Mouse (Mus musculus): ENCODE data around the gene Rnf144a. TPM values are rescaled to one million over a fixed set of nuclear protein-coding genes. Genes with fewer than 3 reads are reported as not detected.
A peak's percentile ranks its signal among the peaks of the same experiment; 100 is the strongest.

Rnf144a gene
- polyA plus RNA-seq, 1 experiment from 2014 or later, result 42.5 TPM

- Histone ChIP-seq H3K36me3 (ENCODE audit: control insufficient read depth, insufficient read depth, low read length) (no peaks in the 10 kb centered on the region), H3K9me3 (ENCODE audit: control insufficient read depth, low read length) (no peaks in the 10 kb centered on the region), H3K27me3 (ENCODE audit: control insufficient read depth, insufficient read depth, low read length) (no peaks in the 10 kb centered on the region), H3K4me1 (ENCODE audit: control insufficient read depth, insufficient read depth, low read length) (peaks cover 16% of the 10 kb centered on the region), H3K9ac (ENCODE audit: low read length) (peak overlapping the region; percentile 95), H3K4me3 (ENCODE audit: low read depth, low read length) (peak overlapping the region; percentile 93), H3K27ac (replicated peaks; ENCODE audit: low read depth, low read length) (peak overlapping the region; percentile 44), H3K4me2 (ENCODE audit: low read depth, severe bottlenecking) (peak overlapping the region; percentile 61)
- WGBS, result 0% methylated on average over 62 of the region's 64 CpGs
- ATAC-seq (ENCODE audit: insufficient number of reproducible peaks, low FRiP score, low TSS enrichment, low read depth) (peak; percentile 73), DNase-seq (ENCODE audit: low spot score) (peak; percentile 72)
Measured at GRCm38 (mm10) chr12:26414451-26415103, 477 bp downstream of the Rnf144a start.

GRCm38 (mm10) chr12:26413961-26414411 is 1.1 kb downstream of the Rnf144a start:
- Histone ChIP-seq H3K27ac (replicated peaks; ENCODE audit: low read depth, low read length) (peak overlapping the region; percentile 44), H3K9ac (ENCODE audit: low read length) (peak overlapping the region; percentile 95), H3K9me3 (ENCODE audit: control insufficient read depth, low read length) (no peaks in the 10 kb centered on the region), H3K4me2 (ENCODE audit: low read depth, severe bottlenecking) (peak overlapping the region; percentile 61), H3K27me3 (ENCODE audit: control insufficient read depth, insufficient read depth, low read length) (no peaks in the 10 kb centered on the region), H3K36me3 (ENCODE audit: control insufficient read depth, insufficient read depth, low read length) (no peaks in the 10 kb centered on the region), H3K4me3 (ENCODE audit: low read depth, low read length) (peak overlapping the region; percentile 93), H3K4me1 (ENCODE audit: control insufficient read depth, insufficient read depth, low read length) (peaks cover 16% of the 10 kb centered on the region)
- WGBS, result 8% methylated on average over 8 of the region's 8 CpGs
- ATAC-seq (ENCODE audit: insufficient number of reproducible peaks, low FRiP score, low TSS enrichment, low read depth), result no peak
- peak; percentile 50 for DNase-seq (ENCODE audit: low spot score)

- H3K27ac ChIP-seq (replicated peaks; ENCODE audit: low read depth, low read length), result no peak overlapping the region
- peaks cover 16% of the 10 kb centered on the region for H3K4me1 ChIP-seq (ENCODE audit: control insufficient read depth, insufficient read depth, low read length)
- H3K4me3 ChIP-seq (ENCODE audit: low read depth, low read length), result no peak overlapping the region
- H3K9me3 ChIP-seq (ENCODE audit: control insufficient read depth, low read length), result no peaks in the 10 kb centered on the region
- H3K9ac ChIP-seq (ENCODE audit: low read length), result 0 out of 2 replicates have a peak overlapping the region, but pooled peaks have one; percentile 9
- ATAC-seq (ENCODE audit: insufficient number of reproducible peaks, low FRiP score, low TSS enrichment, low read depth) (no peak), DNase-seq (ENCODE audit: low spot score) (no peak)
- WGBS, result 87% methylated on average over 6 of the region's 6 CpGs
- no peaks in the 10 kb centered on the region for H3K36me3 ChIP-seq (ENCODE audit: control insufficient read depth, insufficient read depth, low read length)
- H3K4me2 ChIP-seq (ENCODE audit: low read depth, severe bottlenecking), result peak overlapping the region; percentile 61
- no peaks in the 10 kb centered on the region for H3K27me3 ChIP-seq (ENCODE audit: control insufficient read depth, insufficient read depth, low read length)
Measured at GRCm38 (mm10) chr12:26412802-26413201, 2.3 kb downstream of the Rnf144a start.

DNA sequence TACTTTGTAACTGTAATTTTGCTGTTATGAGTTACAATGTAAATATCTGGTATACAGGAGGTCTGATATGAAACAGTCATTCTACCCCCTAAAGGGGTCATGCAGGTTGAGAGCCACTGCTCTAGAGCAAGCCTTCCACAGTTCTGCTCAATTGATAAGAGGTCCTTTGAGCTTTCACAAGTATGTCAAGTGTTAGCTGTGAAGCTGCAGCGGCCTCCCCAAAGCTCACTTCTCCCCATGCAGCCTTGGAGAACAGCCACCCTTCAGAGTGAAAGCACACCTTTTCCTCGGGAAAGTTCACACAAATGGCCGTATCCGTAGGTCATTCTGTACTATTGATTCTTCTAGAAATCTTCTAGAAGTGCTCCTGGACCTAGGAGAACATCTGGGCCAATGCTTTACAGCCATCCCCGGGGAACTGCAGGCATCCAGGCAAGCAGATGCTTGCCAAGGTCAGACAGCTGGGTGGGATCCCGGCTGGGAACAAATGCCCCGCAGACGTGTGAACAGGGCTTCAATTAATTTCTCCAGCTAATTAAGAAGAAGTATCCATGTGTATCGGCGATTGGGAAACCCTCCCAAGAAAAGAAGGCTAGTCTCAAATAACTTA is 3.1 kb downstream of the Rnf144a start:
- Histone ChIP-seq H3K4me2 (ENCODE audit: low read depth, severe bottlenecking) (no peak overlapping the region), H3K9ac (ENCODE audit: low read length) (no peak overlapping the region), H3K4me1 (ENCODE audit: control insufficient read depth, insufficient read depth, low read length) (peaks cover 16% of the 10 kb centered on the region), H3K4me3 (ENCODE audit: low read depth, low read length) (no peak overlapping the region), H3K9me3 (ENCODE audit: control insufficient read depth, low read length) (no peaks in the 10 kb centered on the region), H3K27ac (replicated peaks; ENCODE audit: low read depth, low read length) (no peak overlapping the region), H3K36me3 (ENCODE audit: control insufficient read depth, insufficient read depth, low read length) (no peaks in the 10 kb centered on the region), H3K27me3 (ENCODE audit: control insufficient read depth, insufficient read depth, low read length) (no peaks in the 10 kb centered on the region)
- DNase-seq (ENCODE audit: low spot score), result no peak
- ATAC-seq (ENCODE audit: insufficient number of reproducible peaks, low FRiP score, low TSS enrichment, low read depth), result no peak
- WGBS, result 84% methylated on average over 10 of the region's 10 CpGs

GRCm38 (mm10) chr12:26410443-26410842 is 4.6 kb downstream of the Rnf144a start:
- Histone ChIP-seq H3K4me3 (ENCODE audit: low read depth, low read length) (no peak overlapping the region), H3K27ac (replicated peaks; ENCODE audit: low read depth, low read length) (no peak overlapping the region), H3K9ac (ENCODE audit: low read length) (no peak overlapping the region), H3K4me1 (ENCODE audit: control insufficient read depth, insufficient read depth, low read length) (peaks cover 26% of the 10 kb centered on the region), H3K9me3 (ENCODE audit: control insufficient read depth, low read length) (no peaks in the 10 kb centered on the region), H3K27me3 (ENCODE audit: control insufficient read depth, insufficient read depth, low read length) (no peaks in the 10 kb centered on the region), H3K36me3 (ENCODE audit: control insufficient read depth, insufficient read depth, low read length) (no peaks in the 10 kb centered on the region), H3K4me2 (ENCODE audit: low read depth, severe bottlenecking) (no peak overlapping the region)
- WGBS, result 90% methylated on average over 3 of the region's 3 CpGs
- no peak for DNase-seq (ENCODE audit: low spot score)
- no peak for ATAC-seq (ENCODE audit: insufficient number of reproducible peaks, low FRiP score, low TSS enrichment, low read depth)

DNA sequence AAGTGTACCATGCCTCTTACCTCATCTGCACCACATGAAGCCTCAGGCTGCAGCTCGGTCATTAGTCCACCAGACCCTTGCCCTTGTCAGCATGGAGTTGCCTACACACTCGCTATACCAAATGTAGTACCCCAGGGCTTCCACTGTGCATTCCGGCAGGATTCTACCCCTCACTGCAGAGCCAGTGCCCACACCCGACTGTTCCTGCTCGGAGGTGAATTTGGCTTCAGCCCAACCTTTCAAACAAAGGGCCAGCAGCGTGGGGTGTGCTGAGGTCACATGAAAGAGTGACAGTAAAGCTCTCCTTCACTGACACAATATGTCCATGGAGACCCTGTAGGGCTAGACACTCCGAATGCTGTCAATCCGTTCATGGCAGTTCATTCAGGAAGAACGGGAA is 6.3 kb downstream of the Rnf144a start:
- H3K9me3 ChIP-seq (ENCODE audit: control insufficient read depth, low read length), result no peaks in the 10 kb centered on the region
- peaks cover 25% of the 10 kb centered on the region for H3K4me1 ChIP-seq (ENCODE audit: control insufficient read depth, insufficient read depth, low read length)
- H3K27me3 ChIP-seq (ENCODE audit: control insufficient read depth, insufficient read depth, low read length), result no peaks in the 10 kb centered on the region
- ATAC-seq (ENCODE audit: insufficient number of reproducible peaks, low FRiP score, low TSS enrichment, low read depth) (no peak), DNase-seq (ENCODE audit: low spot score) (no peak)
- H3K27ac ChIP-seq (replicated peaks; ENCODE audit: low read depth, low read length), result no peak overlapping the region
- H3K4me2 ChIP-seq (ENCODE audit: low read depth, severe bottlenecking), result no peak overlapping the region
- no peak overlapping the region for H3K9ac ChIP-seq (ENCODE audit: low read length)
- 86% methylated on average over 9 of the region's 9 CpGs for WGBS
- H3K4me3 ChIP-seq (ENCODE audit: low read depth, low read length), result no peak overlapping the region
- H3K36me3 ChIP-seq (ENCODE audit: control insufficient read depth, insufficient read depth, low read length), result no peaks in the 10 kb centered on the region; the same call in 1 of the 2 replicates

GRCm38 (mm10) chr12:26404781-26405702 is 10.0 kb downstream of the Rnf144a start:
- DNase-seq (ENCODE audit: low spot score), result no peak
- H3K4me3 ChIP-seq (ENCODE audit: low read depth, low read length), result no peak overlapping the region
- H3K4me2 ChIP-seq (ENCODE audit: low read depth, severe bottlenecking), result no peak overlapping the region
- H3K27me3 ChIP-seq (ENCODE audit: control insufficient read depth, insufficient read depth, low read length), result no peaks in the 10 kb centered on the region
- no peaks in the 10 kb centered on the region; the same call in 1 of the 2 replicates for H3K36me3 ChIP-seq (ENCODE audit: control insufficient read depth, insufficient read depth, low read length)
- peak overlapping the region; percentile 8; the same call in 1 of the 2 replicates for H3K27ac ChIP-seq (replicated peaks; ENCODE audit: low read depth, low read length)
- ATAC-seq (ENCODE audit: insufficient number of reproducible peaks, low FRiP score, low TSS enrichment, low read depth), result no peak
- no peak overlapping the region for H3K9ac ChIP-seq (ENCODE audit: low read length)
- peaks cover 12% of the 10 kb centered on the region for H3K4me1 ChIP-seq (ENCODE audit: control insufficient read depth, insufficient read depth, low read length)
- no peaks in the 10 kb centered on the region for H3K9me3 ChIP-seq (ENCODE audit: control insufficient read depth, low read length)
- WGBS, result 89% methylated on average over 11 of the region's 11 CpGs
